Mouse (Mus musculus) cortical plate, adult 2 months (tissue): ENCODE data around the gene Sptssa.

Experiments used
- CTCF ChIP-seq: fragments of 200-500 bp; IDR thresholded peaks from 2 replicates; pipeline ENCODE4 v1.5.1; 2011; ENCODE audit warnings: mild to moderate bottlenecking, control low read depth, low read length; ENCODE audit not compliant: insufficient read depth; ENCODE audit errors: extremely low read depth
- POLR2A ChIP-seq: fragments of 200-500 bp; IDR thresholded peaks from 2 replicates; pipeline ENCODE4 v1.6.1; 2011; ENCODE audit warnings: mild to moderate bottlenecking, low read length, control low read depth; ENCODE audit not compliant: insufficient read depth; ENCODE audit errors: extremely low read depth

GRCm38 (mm10) chr12:54605203-54605602 lies 51.2 kb downstream of the Sptssa start:
- TF ChIP-seq POLR2A (no peak), CTCF (no peak)
